Mouse (Mus musculus): ENCODE data around the gene Zfp618. TPM values are rescaled to one million over a fixed set of nuclear protein-coding genes. Genes with fewer than 3 reads are reported as not detected.

Gene Zfp618
- polyA plus RNA-seq, 1 experiment from 2014 or later = 40.4 TPM

- Histone ChIP-seq H3K4me2 (replicated peaks) (no peak overlapping the region), H3K36me3 (0 out of 2 replicates have a peak, but pooled peaks cover 3% of the 10 kb centered on the region), H3K9ac (no peak overlapping the region), H3K4me1 (peaks cover 13% of the 10 kb centered on the region; the same call in 1 of the 2 replicates), H3K9me3 (no peaks in the 10 kb centered on the region), H3K4me3 (no peak overlapping the region), H3K27me3 (no peaks in the 10 kb centered on the region), H3K27ac (no peak overlapping the region)
- 87% methylated on average over 7 of the region's 7 CpGs for WGBS
- ATAC-seq (ENCODE audit: insufficient number of reproducible peaks, insufficient read depth, low FRiP score, low TSS enrichment) = no peak
Observed at GRCm38 (mm10) chr4:63035991-63036390, 70.6 kb downstream of the Zfp618 start.

GRCm38 (mm10) chr4:63036790-63037189, 71.4 kb downstream of the Zfp618 start:
- no peaks in the 10 kb centered on the region for H3K9me3 ChIP-seq
- H3K4me1 ChIP-seq = peaks cover 7% of the 10 kb centered on the region; the same call in 1 of the 2 replicates
- H3K36me3 ChIP-seq = 0 out of 2 replicates have a peak, but pooled peaks cover 5% of the 10 kb centered on the region
- no peaks in the 10 kb centered on the region for H3K27me3 ChIP-seq
- ATAC-seq (ENCODE audit: insufficient number of reproducible peaks, insufficient read depth, low FRiP score, low TSS enrichment) = no peak
- H3K27ac ChIP-seq = no peak overlapping the region
- no peak overlapping the region for H3K4me3 ChIP-seq
- H3K4me2 ChIP-seq (replicated peaks) = no peak overlapping the region
- 94% methylated on average over 5 of the region's 5 CpGs for WGBS
- no peak overlapping the region for H3K9ac ChIP-seq

- no peak overlapping the region for H3K4me2 ChIP-seq (replicated peaks)
- H3K36me3 ChIP-seq = 0 out of 2 replicates have a peak, but pooled peaks cover 5% of the 10 kb centered on the region
- no peak for ATAC-seq (ENCODE audit: insufficient number of reproducible peaks, insufficient read depth, low FRiP score, low TSS enrichment)
- no peak overlapping the region for H3K27ac ChIP-seq
- H3K9ac ChIP-seq = no peak overlapping the region
- H3K27me3 ChIP-seq = no peaks in the 10 kb centered on the region
- H3K4me1 ChIP-seq = peaks cover 7% of the 10 kb centered on the region; the same call in 1 of the 2 replicates
- H3K9me3 ChIP-seq = no peaks in the 10 kb centered on the region
- no peak overlapping the region for H3K4me3 ChIP-seq
- WGBS = 61% methylated on average over 4 of the region's 4 CpGs
Observed at GRCm38 (mm10) chr4:63037555-63037954, 72.2 kb downstream of the Zfp618 start.

GRCm38 (mm10) chr4:63038265-63038664, 72.9 kb downstream of the Zfp618 start:
- Histone ChIP-seq H3K27me3 (no peaks in the 10 kb centered on the region), H3K36me3 (0 out of 2 replicates have a peak, but pooled peaks cover 5% of the 10 kb centered on the region), H3K4me1 (peaks cover 7% of the 10 kb centered on the region; the same call in 1 of the 2 replicates), H3K27ac (no peak overlapping the region), H3K4me2 (replicated peaks) (no peak overlapping the region), H3K4me3 (no peak overlapping the region), H3K9me3 (no peaks in the 10 kb centered on the region), H3K9ac (no peak overlapping the region)
- 67% methylated on average over 2 of the region's 2 CpGs for WGBS
- no peak for ATAC-seq (ENCODE audit: insufficient number of reproducible peaks, insufficient read depth, low FRiP score, low TSS enrichment)

- Histone ChIP-seq H3K27me3 (no peaks in the 10 kb centered on the region), H3K36me3 (0 out of 2 replicates have a peak, but pooled peaks cover 5% of the 10 kb centered on the region), H3K9ac (no peak overlapping the region), H3K4me2 (replicated peaks) (no peak overlapping the region), H3K9me3 (no peaks in the 10 kb centered on the region), H3K4me1 (peaks cover 7% of the 10 kb centered on the region; the same call in 1 of the 2 replicates), H3K4me3 (no peak overlapping the region), H3K27ac (no peak overlapping the region)
- 88% methylated on average over 10 of the region's 10 CpGs for WGBS
- no peak for ATAC-seq (ENCODE audit: insufficient number of reproducible peaks, insufficient read depth, low FRiP score, low TSS enrichment)
Observed at GRCm38 (mm10) chr4:63038937-63039336, 73.6 kb downstream of the Zfp618 start.

GRCm38 (mm10) chr4:63048606-63049005, 83.2 kb downstream of the Zfp618 start:
- Histone ChIP-seq H3K36me3 (no peaks in the 10 kb centered on the region), H3K27me3 (no peaks in the 10 kb centered on the region), H3K4me3 (no peak overlapping the region), H3K4me1 (peaks cover 17% of the 10 kb centered on the region), H3K27ac (no peak overlapping the region), H3K9me3 (no peaks in the 10 kb centered on the region), H3K9ac (no peak overlapping the region), H3K4me2 (replicated peaks) (no peak overlapping the region)
- 85% methylated on average over 3 of the region's 3 CpGs for WGBS
- no peak for ATAC-seq (ENCODE audit: insufficient number of reproducible peaks, insufficient read depth, low FRiP score, low TSS enrichment)

- Histone ChIP-seq H3K4me2 (replicated peaks) (no peak overlapping the region), H3K27ac (no peak overlapping the region), H3K36me3 (no peaks in the 10 kb centered on the region), H3K4me1 (peaks cover 17% of the 10 kb centered on the region), H3K9me3 (no peaks in the 10 kb centered on the region), H3K9ac (no peak overlapping the region), H3K4me3 (no peak overlapping the region), H3K27me3 (no peaks in the 10 kb centered on the region)
- ATAC-seq (ENCODE audit: insufficient number of reproducible peaks, insufficient read depth, low FRiP score, low TSS enrichment) = no peak
Observed at GRCm38 (mm10) chr4:63049596-63050318, 84.4 kb downstream of the Zfp618 start.

GRCm38 (mm10) chr4:63050319-63050676, 84.9 kb downstream of the Zfp618 start:
- no peak overlapping the region for H3K27ac ChIP-seq
- H3K4me1 ChIP-seq = peaks cover 22% of the 10 kb centered on the region

GRCm38 (mm10) chr4:63050949-63051348, 85.6 kb downstream of the Zfp618 start:
- H3K4me1 ChIP-seq = peaks cover 27% of the 10 kb centered on the region
- H3K4me2 ChIP-seq (replicated peaks) = no peak overlapping the region
- no peak overlapping the region for H3K27ac ChIP-seq
- no peaks in the 10 kb centered on the region for H3K9me3 ChIP-seq
- no peak for ATAC-seq (ENCODE audit: insufficient number of reproducible peaks, insufficient read depth, low FRiP score, low TSS enrichment)
- 68% methylated on average over 4 of the region's 4 CpGs for WGBS
- H3K9ac ChIP-seq = no peak overlapping the region
- H3K27me3 ChIP-seq = no peaks in the 10 kb centered on the region
- no peak overlapping the region for H3K4me3 ChIP-seq
- H3K36me3 ChIP-seq = no peaks in the 10 kb centered on the region

More at GRCm38 (mm10) chr4:63050319-63050676, 84.9 kb downstream of the Zfp618 start:
- WGBS = 78% methylated on average over 4 of the region's 4 CpGs
- H3K27me3 ChIP-seq = no peaks in the 10 kb centered on the region
- H3K4me2 ChIP-seq (replicated peaks) = no peak overlapping the region
- no peak overlapping the region for H3K9ac ChIP-seq
- no peaks in the 10 kb centered on the region for H3K36me3 ChIP-seq
- ATAC-seq (ENCODE audit: insufficient number of reproducible peaks, insufficient read depth, low FRiP score, low TSS enrichment) = no peak
- no peaks in the 10 kb centered on the region for H3K9me3 ChIP-seq
- H3K4me3 ChIP-seq = no peak overlapping the region

GRCm38 (mm10) chr4:63051940-63052661, 86.7 kb downstream of the Zfp618 start:
- peak overlapping the region; percentile 8; the same call in 1 of the 2 replicates for H3K27ac ChIP-seq
- H3K9me3 ChIP-seq = no peaks in the 10 kb centered on the region
- H3K4me1 ChIP-seq = peaks cover 36% of the 10 kb centered on the region
- H3K9ac ChIP-seq = no peak overlapping the region
- H3K4me3 ChIP-seq = no peak overlapping the region
- WGBS = 57% methylated on average over 7 of the region's 7 CpGs
- H3K27me3 ChIP-seq = no peaks in the 10 kb centered on the region
- no peaks in the 10 kb centered on the region for H3K36me3 ChIP-seq
- ATAC-seq (ENCODE audit: insufficient number of reproducible peaks, insufficient read depth, low FRiP score, low TSS enrichment) = no peak
- H3K4me2 ChIP-seq (replicated peaks) = no peak overlapping the region

GRCm38 (mm10) chr4:63052662-63053033, 87.3 kb downstream of the Zfp618 start:
- H3K4me2 ChIP-seq (replicated peaks) = no peak overlapping the region
- no peaks in the 10 kb centered on the region for H3K9me3 ChIP-seq
- H3K4me3 ChIP-seq = no peak overlapping the region
- no peak overlapping the region for H3K9ac ChIP-seq
- peaks cover 36% of the 10 kb centered on the region for H3K4me1 ChIP-seq
- ATAC-seq (ENCODE audit: insufficient number of reproducible peaks, insufficient read depth, low FRiP score, low TSS enrichment) = no peak
- no peaks in the 10 kb centered on the region for H3K27me3 ChIP-seq
- 40% methylated on average over 2 of the region's 2 CpGs for WGBS
- H3K27ac ChIP-seq = no peak overlapping the region
- H3K36me3 ChIP-seq = no peaks in the 10 kb centered on the region

GRCm38 (mm10) chr4:63055216-63055745, 89.9 kb downstream of the Zfp618 start:
- Histone ChIP-seq H3K4me2 (replicated peaks) (no peak overlapping the region), H3K4me1 (peaks cover 47% of the 10 kb centered on the region), H3K27ac (peak overlapping the region; percentile 54; the same call in 1 of the 2 replicates), H3K9me3 (no peaks in the 10 kb centered on the region), H3K9ac (no peak overlapping the region), H3K27me3 (no peaks in the 10 kb centered on the region), H3K36me3 (no peaks in the 10 kb centered on the region), H3K4me3 (no peak overlapping the region)
- 80% methylated on average over 10 of the region's 10 CpGs for WGBS
- no peak for ATAC-seq (ENCODE audit: insufficient number of reproducible peaks, insufficient read depth, low FRiP score, low TSS enrichment)
